Mouse (Mus musculus): ENCODE results near the gene Fryl.

The Fryl gene

DNA sequence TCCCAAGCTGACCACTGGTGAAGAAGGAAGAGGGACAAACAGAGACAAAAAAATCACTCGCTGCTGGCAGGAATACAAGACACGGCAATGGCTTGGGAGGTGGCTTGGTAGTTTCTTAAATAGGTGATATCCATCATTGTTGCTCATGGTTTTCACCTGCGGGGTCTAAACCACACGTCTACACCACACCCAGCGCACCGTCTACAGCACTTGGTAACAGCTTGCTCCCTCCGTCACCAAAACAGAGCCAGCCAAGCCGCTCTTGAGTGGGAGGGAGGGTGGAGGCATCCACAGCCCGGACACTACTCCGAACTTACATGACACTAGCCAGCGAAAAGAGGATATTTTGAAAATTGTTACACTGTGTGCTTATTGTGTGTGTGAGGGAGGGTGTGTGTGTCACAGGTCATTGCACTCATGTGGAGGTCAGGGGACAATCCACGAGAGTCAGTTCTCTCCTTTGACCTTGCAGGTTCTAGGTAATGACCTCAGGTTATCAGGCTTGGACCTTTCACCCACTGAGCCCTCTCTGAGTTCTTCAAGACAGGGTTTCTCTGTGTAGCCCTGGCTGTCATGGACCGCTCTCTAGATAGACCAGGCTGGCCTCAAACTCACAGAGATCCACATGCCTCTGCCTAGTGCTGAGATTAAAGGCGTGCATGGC is 102.5 kb downstream of the Fryl start:
- no peak for DNase-seq

DNA sequence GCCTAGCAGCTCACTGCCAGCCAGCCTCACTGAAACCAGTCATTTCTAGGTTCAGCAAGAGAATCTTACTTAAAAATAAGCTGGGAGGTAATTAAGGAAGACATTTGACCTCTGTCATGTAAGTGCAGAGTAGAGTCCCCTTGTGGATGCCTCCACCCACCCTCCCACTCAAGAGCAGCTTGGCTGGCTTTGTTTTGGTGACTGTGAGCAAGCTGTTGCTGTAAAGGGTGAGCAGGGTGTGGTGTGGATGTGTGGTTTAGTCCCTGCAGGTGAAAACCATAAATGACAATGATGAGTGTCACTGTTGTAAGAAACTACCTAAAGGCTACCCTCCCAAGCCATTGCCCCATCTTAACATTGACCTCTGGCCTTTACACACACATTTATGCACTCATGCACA is 104.2 kb downstream of the Fryl start:
- DNase-seq = no peak

DNA sequence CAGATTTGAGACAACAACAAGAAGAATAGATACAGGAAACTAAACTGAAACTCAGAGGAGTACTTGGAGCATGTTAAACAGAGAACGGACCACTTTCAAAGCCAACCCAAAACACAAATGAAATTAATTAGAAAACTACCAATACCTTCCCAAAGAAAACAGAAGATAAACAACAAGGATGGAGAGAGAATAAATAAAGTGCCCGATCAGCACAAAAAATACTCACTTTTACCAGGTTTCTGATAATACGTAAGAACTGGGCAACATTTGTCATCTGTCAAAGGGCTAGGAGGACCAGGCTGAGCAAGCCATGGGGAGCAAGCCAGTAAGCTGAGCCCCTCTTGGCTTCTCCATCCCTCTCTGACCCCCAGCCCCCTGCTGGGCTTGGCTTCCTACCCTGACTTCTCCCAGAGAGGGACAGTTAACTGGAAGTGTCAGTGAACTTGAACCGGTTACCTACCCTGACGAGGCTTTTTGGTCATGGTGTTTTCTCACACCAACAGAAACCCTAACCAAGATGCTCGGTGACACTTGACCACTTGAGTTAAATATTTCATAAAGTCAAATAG is 105.5 kb downstream of the Fryl start:
- no peak for DNase-seq

DNA sequence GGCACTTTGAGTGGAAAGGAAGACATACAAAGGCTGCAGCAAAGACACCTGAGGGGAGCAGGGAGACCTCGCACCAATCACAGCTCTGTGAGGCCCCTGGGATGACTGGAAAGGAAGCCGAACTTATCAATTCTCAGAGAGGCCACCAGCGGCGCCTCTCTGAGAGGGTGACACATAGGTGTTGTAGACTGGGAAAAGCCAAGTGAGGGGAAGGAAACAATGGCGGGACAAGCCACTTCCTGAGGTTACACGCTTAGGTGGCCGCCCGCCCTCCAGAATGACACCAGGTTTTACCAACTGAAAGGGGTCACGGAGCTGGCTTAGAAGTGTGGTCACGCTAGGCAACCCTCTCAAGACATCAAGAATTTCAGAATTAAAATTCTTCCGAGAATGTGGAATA is 111.4 kb downstream of the Fryl start:
- no peak for DNase-seq

DNA sequence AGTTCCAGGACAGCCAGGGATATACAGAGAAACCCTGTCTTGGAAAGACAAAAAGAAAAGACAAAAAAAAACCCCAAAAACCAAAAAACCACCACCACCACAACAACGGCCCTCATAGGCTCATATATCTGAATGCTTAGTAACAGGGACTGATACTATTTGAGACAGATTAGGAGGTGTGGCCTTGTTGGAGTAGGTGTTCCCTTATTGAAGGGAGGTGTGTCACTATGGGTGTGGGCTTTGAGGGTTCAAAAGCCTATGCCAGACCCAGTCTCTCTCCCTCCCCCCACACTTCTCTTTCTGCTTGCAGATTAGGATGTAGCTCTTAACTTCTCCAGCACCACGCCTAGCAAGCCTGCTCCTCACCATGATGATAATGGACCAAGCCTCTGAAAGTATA is 114.7 kb downstream of the Fryl start:
- no peak for DNase-seq

DNA sequence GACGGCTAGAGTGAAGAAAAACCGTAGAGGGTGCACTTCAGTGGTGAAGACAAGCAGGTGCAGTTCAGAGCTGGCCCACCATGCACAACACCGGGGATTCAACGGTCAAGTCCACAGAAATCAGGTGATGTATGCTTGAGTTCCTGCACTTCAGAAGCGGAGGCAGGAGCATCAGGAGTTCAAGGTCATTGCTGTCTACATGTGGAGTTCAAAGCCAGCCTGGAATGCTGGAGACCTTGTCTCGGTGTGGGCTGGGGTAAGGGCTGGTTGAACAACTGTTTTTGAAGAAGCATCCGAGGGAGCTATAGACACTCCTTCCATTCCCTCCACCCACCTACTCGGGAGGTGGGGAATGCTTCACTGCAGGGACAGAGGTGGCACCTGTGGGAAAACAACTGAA is 115.3 kb downstream of the Fryl start:
- no peak for DNase-seq

DNA sequence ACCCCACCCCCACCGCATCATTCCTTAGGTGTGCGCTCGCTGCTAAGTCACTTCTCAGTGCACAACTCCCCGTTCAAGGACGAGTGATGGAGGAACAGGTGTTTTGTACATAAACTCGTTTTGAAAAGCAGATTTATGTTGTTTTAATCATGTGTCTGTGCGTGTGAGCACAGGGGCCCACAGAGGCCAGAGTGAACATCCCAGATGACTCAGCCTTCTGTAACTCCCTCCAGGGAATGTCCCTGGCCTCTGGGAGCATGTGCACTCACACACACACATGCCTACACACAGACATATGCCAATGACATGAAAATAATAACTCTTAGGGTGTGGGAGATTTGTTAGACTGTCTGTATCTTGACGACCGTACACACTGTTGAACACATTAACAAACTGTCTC is 118.9 kb downstream of the Fryl start:
- no peak for DNase-seq

DNA sequence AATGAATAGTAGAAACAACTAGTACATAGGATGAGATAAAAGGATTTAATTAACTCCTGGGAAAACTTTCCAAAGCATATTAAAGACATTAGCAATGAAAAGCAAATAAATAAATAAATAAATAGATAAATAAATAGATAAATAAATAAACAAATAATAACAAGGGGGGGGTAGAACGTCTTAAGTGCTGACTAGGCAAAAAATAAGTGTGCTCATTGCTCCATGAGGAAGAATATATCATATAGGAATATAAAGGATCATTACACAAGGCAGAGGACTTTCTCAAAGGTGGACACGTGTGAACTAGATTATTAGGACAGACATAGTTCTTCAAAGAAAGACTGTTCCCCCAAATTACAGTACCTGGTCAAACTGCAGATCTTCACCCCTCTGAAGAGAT is 120.5 kb downstream of the Fryl start:
- no peak for DNase-seq

DNA sequence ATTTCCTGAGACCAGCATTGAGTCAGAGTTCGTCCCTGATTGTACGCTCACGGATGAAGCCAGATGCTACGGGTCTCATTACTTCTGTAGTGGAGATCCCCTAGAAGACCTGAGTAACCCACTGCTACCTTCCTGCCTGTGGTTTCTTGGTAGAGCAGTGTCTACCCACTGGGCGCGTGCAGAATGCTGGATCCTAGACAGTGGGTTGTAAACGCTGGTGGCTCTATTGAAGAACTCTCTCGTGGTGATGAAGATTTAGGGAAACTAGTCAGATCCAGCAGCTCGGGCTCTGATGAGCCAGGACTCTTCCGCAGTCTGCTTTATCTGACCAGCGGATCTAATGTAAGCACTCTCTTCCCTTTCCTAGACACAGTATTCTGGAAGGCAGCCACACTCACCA is 121.3 kb downstream of the Fryl start:
- DNase-seq = no peak

DNA sequence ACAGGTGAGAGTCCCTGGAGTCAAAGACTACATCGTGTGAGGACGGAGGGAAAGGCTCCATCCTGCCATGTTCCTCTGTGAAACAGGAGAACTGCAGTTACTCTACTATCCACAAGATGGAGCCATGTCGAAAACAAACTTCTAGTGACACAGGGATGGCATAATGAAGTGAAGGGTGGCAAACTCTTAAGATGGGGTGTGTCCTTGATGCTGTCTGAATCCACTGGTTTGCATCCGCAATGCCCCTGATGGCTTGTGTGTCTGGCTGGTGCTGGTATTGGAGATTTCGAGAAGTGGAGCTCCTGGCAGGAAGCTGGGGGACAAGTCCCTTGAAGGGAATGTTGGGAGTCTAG is 122.6 kb downstream of the Fryl start:
- DNase-seq = peak; percentile 77

DNA sequence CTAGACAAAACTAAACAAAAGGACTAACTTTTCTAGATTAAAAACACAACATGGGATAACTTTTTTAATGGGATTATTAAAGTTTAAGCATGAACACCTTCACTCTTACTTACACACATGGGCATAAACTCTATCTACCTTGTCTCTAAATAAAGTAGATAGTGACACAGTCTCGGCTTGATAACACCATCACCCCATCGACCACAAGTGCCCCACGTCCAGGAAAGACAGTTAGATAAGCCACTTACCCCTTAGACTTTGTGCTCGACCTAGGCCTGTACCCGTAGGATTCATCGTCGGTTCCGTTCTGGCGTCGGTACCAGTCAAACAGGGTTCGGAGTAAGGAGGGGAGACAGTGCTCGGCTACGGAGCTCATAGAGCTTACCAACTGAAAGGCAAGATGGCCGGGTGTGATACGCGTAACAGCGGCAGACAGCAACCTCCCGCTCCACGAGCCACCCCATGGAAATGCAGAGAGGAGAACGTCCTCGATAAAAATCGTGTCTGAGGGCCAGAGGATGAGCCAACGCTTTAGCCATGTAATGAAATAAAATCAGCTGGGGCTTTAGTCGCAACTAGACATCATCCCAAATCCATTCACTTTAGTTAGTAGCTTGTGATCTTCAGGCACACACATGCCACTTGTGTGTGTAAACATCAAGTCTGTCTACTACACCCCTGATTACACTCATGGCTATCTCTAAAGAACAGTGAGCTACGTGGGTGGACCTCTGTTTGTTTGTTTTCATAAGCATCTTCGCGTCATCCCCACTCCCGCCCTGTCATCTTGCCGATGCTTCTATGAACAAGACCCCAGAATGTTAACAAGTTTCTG is 123.2 kb downstream of the Fryl start:
- no peak for DNase-seq

DNA sequence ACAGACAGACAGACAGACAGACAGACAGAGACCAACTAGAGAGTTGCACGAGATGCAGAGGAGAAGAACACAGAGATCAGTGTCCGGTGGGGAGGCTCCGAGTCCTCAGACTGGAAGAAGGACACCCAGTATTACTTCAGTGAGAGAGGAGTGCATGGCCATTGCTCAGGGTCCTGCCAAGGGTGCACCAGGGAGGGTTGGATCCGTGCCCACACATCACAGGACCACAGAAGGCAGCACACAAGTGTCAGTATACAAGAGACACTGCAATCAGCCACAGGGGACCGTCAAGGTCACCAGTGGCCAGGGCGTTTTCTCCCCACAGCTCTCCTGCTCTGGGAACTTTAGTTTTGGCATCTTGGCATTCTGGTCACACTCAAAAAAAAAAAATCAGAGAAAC is 125.4 kb downstream of the Fryl start:
- DNase-seq = no peak

DNA sequence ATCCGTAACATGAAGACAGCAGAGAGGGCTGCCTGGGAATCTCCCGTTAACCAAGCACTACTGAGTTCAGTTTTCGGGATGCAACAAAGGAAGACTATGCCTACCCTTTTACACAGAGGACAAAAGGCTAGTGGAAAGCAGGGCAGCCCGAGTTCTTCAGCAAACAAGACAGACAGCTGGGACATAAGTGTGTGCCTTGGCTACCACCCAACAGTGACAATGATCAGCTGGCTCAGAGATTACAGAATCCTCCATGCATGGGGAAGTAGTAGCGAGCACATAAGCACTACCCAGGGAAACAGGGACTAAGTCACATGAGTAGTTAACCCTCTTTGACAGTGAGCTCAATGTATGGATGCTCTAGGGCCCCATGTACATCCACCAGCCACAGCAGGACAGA is 126.5 kb downstream of the Fryl start:
- peak; percentile 87 for DNase-seq

DNA sequence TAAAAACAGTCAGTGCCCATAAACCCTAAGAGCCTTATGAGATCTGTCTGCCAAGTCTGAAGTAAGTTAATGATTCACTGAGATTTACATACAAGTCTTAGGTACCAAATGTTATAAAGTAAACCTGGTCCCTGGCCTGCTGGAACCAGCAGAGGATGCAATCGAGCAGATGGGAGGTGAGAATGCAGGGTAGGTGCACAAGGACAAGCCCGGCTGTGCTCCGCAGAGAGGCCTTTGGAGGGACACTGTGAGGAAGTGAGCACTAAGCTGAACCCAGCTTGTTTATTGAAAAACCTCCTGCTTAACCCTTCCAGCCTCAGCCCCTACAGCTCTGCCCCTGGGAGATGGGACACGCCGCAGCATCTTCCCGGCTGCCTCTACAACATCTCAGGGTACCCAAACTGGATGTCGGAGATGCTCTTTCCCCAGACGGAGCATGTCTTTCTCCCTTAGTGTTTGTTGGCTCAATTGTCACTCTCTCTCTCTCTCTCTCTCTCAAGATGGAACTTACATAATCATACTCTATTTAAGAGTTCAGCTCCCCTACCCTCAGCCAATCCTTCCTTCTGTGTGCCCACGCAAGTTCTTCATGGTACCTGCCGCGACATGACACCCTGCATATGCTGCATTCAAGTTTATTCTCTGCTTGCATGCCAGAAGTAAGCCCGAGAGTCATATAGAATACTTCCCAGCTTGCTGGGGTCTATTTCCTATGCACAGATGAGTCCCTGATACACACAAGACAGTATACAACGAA is 136.3 kb downstream of the Fryl start:
- no peak for DNase-seq

DNA sequence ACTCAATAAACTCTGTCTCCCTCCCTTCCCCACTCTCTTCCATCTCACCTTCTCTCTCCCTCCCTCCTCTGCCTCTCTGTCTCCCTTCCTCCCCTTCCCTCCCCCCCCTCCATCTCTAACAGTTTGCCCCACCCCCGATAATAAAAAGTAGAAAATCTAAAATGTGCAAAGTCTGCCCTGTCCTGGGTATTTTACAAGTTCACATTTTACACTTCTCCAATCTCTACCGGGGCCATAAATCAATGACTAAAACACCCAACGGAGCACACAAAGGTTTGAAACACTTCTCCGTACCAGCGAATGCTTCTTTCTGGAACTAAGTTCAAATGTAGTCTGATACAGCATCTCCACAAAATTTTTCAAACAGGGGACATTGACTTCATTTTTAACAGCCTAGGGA is 136.9 kb downstream of the Fryl start:
- no peak for DNase-seq

DNA sequence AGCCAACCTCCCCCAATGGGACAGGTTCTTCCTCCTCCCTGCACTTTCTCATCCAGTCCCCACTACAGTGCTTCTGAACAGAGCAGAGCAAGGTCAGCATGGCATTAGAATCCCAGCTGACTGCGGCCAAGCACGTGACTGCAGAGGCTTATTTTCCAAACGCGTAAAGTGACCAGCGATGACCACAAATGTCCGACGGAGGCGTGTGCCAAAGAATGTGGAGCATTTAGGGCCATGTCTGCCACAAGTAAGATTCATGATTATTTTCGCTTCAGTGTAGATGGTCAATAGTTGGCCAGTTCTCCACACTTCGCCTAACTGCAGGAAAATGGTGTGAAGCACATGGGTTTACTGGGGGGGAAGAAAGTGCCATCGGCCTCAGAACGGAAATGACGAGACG is 137.6 kb downstream of the Fryl start:
- DNase-seq = no peak

DNA sequence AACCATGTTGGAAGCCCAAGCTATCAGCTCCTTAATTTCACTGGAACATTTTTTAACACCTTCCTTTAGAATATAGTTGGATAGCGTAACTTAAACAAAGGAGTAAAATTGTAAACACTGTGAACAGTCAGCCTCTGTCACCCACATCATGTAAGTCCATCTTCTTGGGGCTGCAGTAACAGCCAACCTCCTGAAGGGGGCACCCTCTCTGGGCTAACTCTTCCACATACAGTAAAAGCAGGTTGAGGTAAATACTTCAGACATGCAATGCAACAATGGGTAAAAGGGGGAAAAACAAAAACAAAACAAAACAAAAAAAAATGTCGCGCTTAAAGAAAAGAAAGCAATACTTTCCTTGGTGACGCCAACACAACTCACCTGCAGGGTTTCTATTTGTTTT is 141.5 kb downstream of the Fryl start:
- peak; percentile 63 for DNase-seq

DNA sequence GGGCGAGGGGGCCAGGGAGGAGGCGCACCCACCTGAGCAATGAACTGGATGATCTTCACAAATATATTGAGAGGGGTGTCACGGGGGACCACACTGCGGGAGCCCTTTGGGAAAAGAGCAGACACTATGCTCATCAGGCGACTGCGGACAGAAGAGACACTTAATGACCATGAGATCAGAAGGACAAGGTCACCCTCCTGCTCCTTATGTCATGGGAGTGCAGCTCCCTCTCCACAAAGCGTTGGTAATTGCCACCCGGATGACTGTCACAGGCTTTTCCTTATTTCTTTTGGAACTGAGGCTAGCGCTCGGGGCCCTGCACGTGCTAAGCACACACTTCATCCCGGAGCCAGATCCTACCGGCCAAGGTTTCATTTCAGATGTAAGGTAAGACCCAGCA is 144.1 kb downstream of the Fryl start:
- no peak for DNase-seq

DNA sequence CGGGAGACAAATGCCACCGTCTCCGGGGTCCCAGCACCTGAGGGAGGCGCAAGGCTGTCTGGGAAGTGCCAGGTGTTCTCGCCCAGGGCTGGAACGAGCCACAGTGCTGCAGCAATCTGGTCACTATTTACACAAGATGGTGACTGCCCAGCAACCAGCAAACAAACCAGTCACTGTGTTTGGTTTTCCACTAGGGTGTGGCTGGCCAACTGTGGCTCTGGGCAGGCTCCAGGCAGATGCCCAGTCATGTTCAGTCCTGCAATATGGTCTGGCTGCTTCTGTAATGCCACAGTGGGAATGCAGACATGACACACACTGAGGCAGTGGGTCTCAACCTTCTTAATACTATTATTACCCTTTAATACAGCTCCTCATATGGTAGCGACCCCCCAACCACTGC is 152.8 kb downstream of the Fryl start:
- no peak for DNase-seq

DNA sequence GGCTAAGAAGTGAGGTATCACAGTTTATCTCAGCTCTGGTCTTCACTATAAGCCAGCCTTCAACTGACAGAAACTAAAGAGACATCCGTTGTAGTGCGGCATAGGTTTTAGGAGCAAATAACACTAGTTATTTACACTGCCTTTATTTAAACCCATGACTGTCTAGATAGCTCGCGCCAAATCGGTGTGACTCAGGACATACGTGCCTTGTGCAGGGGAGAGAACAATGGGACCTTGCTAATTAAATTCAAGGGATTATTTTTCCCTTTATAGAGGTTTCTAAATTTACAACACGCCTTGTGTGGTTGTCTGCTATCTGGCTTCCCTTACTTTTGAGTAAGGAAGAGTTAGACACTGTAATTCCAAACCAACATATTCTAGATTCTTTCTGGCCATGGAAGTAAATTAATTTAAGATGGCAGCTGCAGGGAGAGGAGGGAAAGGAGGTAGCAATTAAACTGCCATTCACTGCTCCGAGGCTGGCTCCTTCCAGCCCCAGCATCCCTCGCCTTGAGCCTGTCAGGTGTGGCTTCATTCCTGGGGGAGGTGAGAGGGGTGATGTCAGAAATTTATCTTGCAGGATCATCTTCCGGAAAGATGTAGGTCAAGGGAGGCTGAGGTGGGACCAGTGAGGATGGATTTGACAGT is 154.0 kb downstream of the Fryl start:
- no peak for DNase-seq

DNA sequence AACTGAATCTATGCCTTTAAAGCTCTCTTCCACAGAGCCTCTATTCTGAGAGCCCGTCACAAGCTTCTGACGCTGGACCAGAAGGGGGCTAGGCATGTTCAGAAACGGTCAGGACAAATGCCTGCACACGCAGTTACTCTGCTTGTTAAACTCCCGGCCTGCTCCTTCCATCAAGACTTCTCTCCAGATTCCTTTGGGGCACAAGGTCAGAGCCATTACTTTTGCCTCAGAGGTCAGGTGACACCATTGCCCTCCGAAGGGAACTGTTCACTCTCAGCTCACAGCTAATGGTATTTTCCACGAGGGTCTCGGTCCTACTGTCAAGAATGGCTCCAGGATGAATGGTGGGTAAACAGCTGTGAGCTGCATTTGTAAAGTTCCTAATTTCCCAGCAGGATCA is 164.2 kb downstream of the Fryl start:
- DNase-seq = no peak

DNA sequence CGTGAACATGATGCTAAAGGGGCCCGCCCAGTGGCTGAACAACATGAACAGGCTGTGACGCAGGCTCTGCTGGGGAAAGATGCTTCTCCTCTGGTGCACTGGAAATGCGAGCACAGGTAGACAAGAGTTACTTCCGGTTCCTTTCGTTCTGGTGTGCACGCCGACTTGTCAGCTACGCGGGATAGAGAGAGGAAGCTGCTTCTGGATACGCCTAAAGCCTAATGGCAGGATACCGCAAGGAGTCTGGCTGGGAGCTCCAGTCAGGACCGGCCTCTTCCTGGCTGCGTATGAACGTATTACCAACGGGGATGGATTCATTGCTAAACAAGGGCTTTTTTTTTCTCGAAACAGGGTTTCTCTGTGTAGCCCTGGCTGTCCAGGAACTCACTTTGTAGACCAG is 167.3 kb downstream of the Fryl start:
- DNase-seq = no peak

DNA sequence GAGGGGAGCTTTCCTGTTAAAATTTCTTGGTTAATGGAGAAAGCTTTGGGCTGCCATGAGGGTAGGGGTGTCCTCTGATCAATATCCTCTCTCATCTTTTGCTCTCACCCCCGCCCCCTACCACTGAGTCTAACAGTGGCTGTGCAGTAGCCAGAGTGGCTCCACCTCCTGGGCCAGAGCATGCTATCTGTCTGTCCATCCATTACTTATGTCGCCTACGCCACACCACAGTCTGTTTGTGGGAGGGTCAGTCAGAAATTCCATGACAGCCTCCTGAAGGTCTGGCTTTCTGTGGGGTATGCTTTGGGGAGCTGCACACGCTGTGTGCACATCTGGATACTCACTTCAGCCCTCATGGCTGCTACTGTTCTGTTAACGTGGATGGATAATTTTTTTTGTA is 174.9 kb downstream of the Fryl start:
- no peak for DNase-seq
